Mouse (Mus musculus): ENCODE measurements around the gene Capns2. TPM values are rescaled to one million over a fixed set of nuclear protein-coding genes. Genes with fewer than 3 reads are reported as not detected.

The Capns2 gene
- polyA plus RNA-seq, 1 experiment = 0.18 TPM

DNA sequence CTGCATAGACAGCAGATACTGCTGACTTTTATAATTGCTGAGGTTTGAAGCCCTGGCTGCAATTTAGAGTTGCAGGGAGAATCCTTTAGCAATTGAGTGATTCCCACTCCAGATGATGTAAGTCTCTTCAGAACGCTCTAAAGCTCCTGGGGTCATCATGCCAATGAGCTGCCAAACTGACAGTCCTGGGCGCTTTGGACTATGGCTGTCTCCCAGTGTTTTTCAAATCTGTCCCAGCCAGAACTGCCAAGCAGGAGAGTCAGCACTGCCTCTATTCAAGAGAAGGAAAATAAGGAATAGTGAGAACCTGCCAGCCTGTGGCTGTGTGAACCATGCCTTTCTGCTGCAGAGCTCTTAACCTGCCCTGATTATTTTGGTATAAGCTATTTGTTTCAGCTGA is 1.8 kb downstream of the Capns2 start:
- peaks cover 15% of the 10 kb centered on the region for H3K9me3 ChIP-seq
- TF ChIP-seq FLI1 (IDR thresholded peaks at IDR 0.05; ENCODE audit: low read length) = no peak
- TF ChIP-seq GATA1 (IDR thresholded peaks at IDR 0.05; ENCODE audit: borderline replicate concordance, low read length) = no peak
- no peaks in the 10 kb centered on the region for H3K27me3 ChIP-seq (replicated peaks)

DNA sequence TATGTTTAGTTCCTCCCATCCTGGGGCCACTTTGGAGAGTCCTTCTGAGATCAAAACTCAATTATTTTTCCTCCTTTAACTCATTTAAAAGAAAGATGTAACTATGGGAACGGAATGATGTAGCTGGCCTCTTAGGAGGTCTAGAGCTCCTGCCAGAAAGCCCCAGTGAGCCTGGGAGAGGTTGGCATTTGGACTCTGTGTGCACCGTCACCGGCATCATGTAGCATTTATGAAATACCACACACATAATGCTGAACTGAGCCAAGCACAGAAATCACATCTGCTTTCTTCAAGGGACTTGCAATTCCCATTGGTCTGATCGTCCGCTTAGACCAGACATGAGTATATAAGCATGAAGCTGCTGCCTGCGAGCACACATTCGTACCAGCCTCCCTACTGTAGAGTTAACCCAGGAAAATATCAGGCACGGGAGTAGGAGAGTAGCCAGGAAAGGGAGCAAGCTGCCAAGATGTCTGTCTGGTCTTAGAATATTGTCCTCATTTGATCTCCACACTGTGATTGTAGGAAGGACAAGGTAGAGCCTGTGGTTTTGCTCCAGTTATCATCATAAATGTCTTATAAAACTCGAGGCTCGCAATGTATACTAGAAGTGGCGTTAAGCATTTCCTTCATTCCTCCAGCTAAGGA is 2.4 kb downstream of the Capns2 start:
- Histone ChIP-seq H3K9me3 (peaks cover 15% of the 10 kb centered on the region), H3K27me3 (replicated peaks) (no peaks in the 10 kb centered on the region)

More for the DNA sequence above, 1.8 kb downstream of the Capns2 start:
- no peaks in the 10 kb centered on the region for H3K36me3 ChIP-seq (replicated peaks; ENCODE audit: low read length)
- H3K4me3 ChIP-seq (replicated peaks) = no peak overlapping the region
- no peaks in the 10 kb centered on the region for H3K4me1 ChIP-seq

DNA sequence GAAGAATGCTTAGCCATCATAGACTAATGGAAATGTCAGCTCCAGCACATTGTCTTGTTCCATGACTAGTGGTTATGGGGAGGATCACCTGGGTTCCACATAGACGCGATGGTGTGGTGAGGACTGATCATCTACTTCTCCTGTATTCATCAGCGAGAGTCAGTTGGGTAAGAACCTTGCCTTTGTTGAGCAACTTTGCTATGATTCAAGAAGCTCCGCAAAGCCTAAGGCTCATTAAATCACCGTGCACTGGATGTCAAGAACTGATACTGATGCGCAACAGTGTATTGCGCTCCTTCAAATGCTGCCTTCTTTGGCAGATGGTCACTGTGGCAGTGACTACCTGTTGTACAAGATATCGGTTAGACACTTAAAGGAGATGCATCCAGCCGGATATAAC is 5.3 kb downstream of the Capns2 start:
- TF ChIP-seq GATA1 (IDR thresholded peaks at IDR 0.05; ENCODE audit: borderline replicate concordance, low read length) (no peak), FLI1 (IDR thresholded peaks at IDR 0.05; ENCODE audit: low read length) (no peak)
- H3K9me3 ChIP-seq = peaks cover 10% of the 10 kb centered on the region
- no peaks in the 10 kb centered on the region for H3K27me3 ChIP-seq (replicated peaks)
- H3K36me3 ChIP-seq (replicated peaks; ENCODE audit: low read length) = no peaks in the 10 kb centered on the region
- no peaks in the 10 kb centered on the region for H3K4me1 ChIP-seq
- no peak overlapping the region for H3K4me3 ChIP-seq (replicated peaks)

More for the DNA sequence above, 2.4 kb downstream of the Capns2 start:
- Histone ChIP-seq H3K4me1 (no peaks in the 10 kb centered on the region), H3K4me3 (replicated peaks) (no peak overlapping the region), H3K36me3 (replicated peaks; ENCODE audit: low read length) (no peaks in the 10 kb centered on the region)
- no peak for TF ChIP-seq GATA1 (IDR thresholded peaks at IDR 0.05; ENCODE audit: borderline replicate concordance, low read length)
- TF ChIP-seq FLI1 (IDR thresholded peaks at IDR 0.05; ENCODE audit: low read length) = no peak

DNA sequence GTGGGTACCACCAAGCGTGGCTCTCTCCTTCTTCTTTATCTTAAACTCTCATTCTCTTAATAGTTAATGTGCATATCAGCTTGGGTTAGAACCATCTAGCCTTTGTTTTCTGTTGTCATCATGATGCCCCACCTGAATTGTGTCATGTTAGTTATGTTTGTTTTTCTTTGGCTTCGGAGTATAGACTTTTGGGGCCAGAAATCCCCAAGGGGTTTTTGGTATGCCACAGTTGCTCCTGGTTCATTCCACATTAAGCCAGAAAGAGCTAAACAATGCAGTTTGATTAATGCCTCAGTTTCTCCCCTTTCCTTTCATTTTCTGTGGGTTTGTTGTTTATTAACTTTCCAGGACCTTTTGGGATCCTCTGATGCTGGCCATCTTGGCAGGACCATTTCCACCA is 7.2 kb downstream of the Capns2 start:
- H3K4me3 ChIP-seq (replicated peaks) = no peak overlapping the region
- no peak for TF ChIP-seq GATA1 (IDR thresholded peaks at IDR 0.05; ENCODE audit: borderline replicate concordance, low read length)
- no peaks in the 10 kb centered on the region for H3K4me1 ChIP-seq
- no peaks in the 10 kb centered on the region for H3K36me3 ChIP-seq (replicated peaks; ENCODE audit: low read length)
- H3K27me3 ChIP-seq (replicated peaks) = no peaks in the 10 kb centered on the region
- H3K9me3 ChIP-seq = peaks cover 3% of the 10 kb centered on the region; the same call in 1 of the 2 replicates

DNA sequence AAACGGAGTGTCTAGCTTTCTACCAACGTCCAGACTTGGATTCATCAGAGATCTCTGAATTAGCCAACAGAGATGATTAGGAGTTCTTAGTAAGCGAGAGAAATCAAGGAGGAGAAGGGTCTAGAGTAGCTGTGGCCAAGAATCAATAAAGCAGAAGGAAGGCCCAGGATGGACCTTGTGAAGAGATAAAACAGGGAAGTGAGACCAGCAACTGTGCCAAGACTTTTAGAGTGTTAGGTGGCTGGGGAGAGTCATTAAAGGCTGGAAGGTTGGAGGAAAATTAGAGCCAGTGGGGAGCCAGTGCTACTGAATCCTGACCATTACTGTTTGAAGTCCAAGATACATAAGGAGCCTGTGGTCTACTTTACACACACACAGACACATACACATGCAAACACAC is 10.3 kb downstream of the Capns2 start:
- H3K27me3 ChIP-seq (replicated peaks) = no peaks in the 10 kb centered on the region

DNA sequence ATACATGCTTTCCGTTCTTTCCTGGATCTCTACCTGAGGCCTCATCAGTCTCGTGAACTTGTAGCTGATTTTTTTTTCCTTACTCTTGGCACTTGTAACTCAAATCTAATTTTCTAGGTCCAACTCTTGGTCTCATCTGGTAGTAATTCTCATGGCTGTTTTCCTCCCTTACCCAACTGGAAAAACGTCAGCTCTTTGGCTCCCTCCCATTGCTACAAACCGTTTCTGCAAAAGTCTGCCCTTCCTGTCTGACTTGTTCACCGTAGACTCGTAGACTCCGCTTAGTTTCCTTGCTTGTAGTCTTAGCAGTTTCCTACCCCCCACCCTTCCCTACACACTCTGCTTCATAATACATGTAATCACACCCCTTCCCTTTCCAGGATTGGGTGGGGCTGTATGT is 12.2 kb downstream of the Capns2 start:
- Histone ChIP-seq H3K4me1 (no peaks in the 10 kb centered on the region), H3K9me3 (no peaks in the 10 kb centered on the region), H3K27me3 (replicated peaks) (no peaks in the 10 kb centered on the region), H3K4me3 (replicated peaks) (no peak overlapping the region), H3K36me3 (replicated peaks; ENCODE audit: low read length) (no peaks in the 10 kb centered on the region)
- no peak for TF ChIP-seq GATA1 (IDR thresholded peaks at IDR 0.05; ENCODE audit: borderline replicate concordance, low read length)
- no peak for TF ChIP-seq FLI1 (IDR thresholded peaks at IDR 0.05; ENCODE audit: low read length)

More for the DNA sequence above, 10.3 kb downstream of the Capns2 start:
- Histone ChIP-seq H3K9me3 (no peaks in the 10 kb centered on the region), H3K4me3 (replicated peaks) (no peak overlapping the region), H3K4me1 (no peaks in the 10 kb centered on the region), H3K36me3 (replicated peaks; ENCODE audit: low read length) (no peaks in the 10 kb centered on the region)
- no peak for TF ChIP-seq GATA1 (IDR thresholded peaks at IDR 0.05; ENCODE audit: borderline replicate concordance, low read length)
- TF ChIP-seq FLI1 (IDR thresholded peaks at IDR 0.05; ENCODE audit: low read length) = no peak

DNA sequence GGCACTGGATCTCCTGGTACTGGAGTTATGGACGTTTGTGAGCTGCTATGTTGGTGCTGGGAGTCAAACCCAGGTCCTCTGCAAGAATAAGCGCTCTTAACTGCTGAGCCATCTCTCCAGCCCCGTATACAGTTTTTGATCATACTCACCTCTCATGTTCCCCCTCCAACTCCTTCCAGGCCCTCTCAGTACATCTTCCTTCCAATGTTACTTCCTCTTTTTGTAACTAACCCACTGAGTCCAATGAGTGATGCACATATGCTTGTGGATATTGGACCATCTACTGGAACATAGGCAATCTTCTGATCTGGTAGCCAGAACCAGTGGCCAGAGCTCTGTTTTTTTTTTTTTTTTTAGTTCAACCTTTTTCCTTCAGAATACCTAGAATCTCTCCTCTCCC is 14.9 kb downstream of the Capns2 start:
- Histone ChIP-seq H3K4me1 (no peaks in the 10 kb centered on the region), H3K9me3 (no peaks in the 10 kb centered on the region), H3K4me3 (replicated peaks) (no peak overlapping the region), H3K27me3 (replicated peaks) (no peaks in the 10 kb centered on the region), H3K36me3 (replicated peaks; ENCODE audit: low read length) (no peaks in the 10 kb centered on the region)
- TF ChIP-seq FLI1 (IDR thresholded peaks at IDR 0.05; ENCODE audit: low read length) (no peak), GATA1 (IDR thresholded peaks at IDR 0.05; ENCODE audit: borderline replicate concordance, low read length) (no peak)

DNA sequence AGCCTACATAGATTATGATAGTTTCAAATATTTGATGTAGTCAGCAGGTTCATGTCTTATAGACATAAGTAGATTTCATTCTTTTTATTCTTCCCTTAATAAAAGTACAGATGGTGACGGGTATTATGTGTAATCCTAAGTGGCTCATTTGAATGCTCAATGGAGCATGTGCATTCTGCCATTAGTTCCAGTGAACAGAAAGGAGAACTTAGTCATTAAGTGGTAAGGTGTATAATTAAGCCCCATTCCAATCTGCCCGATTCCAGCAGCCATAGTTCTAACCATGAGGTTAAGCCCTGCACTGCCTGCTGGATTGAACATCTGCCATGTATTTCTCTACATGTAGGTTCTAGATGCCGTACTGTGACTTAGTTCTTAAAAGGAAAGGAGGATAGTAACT is 20.6 kb downstream of the Capns2 start:
- no peak overlapping the region for H3K4me3 ChIP-seq (replicated peaks)
- H3K4me1 ChIP-seq = no peaks in the 10 kb centered on the region
- no peaks in the 10 kb centered on the region for H3K36me3 ChIP-seq (replicated peaks; ENCODE audit: low read length)
- TF ChIP-seq FLI1 (IDR thresholded peaks at IDR 0.05; ENCODE audit: low read length) (no peak), GATA1 (IDR thresholded peaks at IDR 0.05; ENCODE audit: borderline replicate concordance, low read length) (no peak)
- H3K9me3 ChIP-seq = peaks cover 4% of the 10 kb centered on the region
- no peaks in the 10 kb centered on the region for H3K27me3 ChIP-seq (replicated peaks)

DNA sequence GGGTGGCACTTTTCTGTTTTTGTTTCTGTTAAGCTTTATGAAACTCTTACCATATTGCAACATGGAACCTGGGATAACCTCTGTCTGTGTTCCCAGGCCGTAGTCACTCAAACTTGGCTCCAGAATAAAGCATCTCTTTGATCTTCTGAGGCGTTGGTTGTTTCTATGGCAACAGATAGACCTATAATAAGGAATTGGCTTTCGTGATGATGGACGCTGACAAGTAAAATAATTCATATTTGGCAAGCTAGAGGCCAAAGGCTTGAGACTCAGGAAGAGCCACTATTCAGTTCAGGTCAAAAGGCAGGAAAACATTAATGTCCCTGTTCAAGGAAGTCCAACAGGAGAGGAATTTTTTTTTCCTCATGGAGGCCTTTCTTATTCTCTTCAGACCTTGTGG is 27.8 kb downstream of the Capns2 start:
- H3K36me3 ChIP-seq (replicated peaks; ENCODE audit: low read length) = no peaks in the 10 kb centered on the region
- no peaks in the 10 kb centered on the region for H3K4me1 ChIP-seq
- H3K9me3 ChIP-seq = no peaks in the 10 kb centered on the region
- TF ChIP-seq FLI1 (IDR thresholded peaks at IDR 0.05; ENCODE audit: low read length) (no peak), GATA1 (IDR thresholded peaks at IDR 0.05; ENCODE audit: borderline replicate concordance, low read length) (no peak)
- no peak overlapping the region for H3K4me3 ChIP-seq (replicated peaks)
- H3K27me3 ChIP-seq (replicated peaks) = no peaks in the 10 kb centered on the region

DNA sequence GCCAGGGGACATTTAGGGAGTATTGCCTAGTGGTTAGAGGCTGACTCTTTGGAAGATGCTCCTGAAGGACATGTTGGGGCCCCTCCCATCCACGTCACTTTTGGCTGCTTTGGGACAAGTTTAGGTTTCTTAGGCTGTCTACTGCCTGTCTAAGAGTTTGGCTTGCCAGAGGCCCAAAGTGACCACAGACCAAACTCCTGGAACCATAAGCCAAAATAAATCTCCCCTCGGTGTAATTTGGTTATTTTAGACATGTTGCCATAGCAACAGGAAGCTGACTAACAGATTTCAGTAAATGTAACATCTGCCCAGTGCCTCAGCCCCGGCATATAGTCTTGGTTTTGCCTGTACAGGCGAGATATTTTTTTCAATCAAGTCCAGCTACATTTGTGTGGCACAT is 36.8 kb downstream of the Capns2 start:
- no peak for TF ChIP-seq FLI1 (IDR thresholded peaks at IDR 0.05; ENCODE audit: low read length)
- no peak for TF ChIP-seq GATA1 (IDR thresholded peaks at IDR 0.05; ENCODE audit: borderline replicate concordance, low read length)
- Histone ChIP-seq H3K9me3 (no peaks in the 10 kb centered on the region), H3K36me3 (replicated peaks; ENCODE audit: low read length) (no peaks in the 10 kb centered on the region), H3K27me3 (replicated peaks) (no peaks in the 10 kb centered on the region), H3K4me3 (replicated peaks) (no peak overlapping the region), H3K4me1 (no peaks in the 10 kb centered on the region)

DNA sequence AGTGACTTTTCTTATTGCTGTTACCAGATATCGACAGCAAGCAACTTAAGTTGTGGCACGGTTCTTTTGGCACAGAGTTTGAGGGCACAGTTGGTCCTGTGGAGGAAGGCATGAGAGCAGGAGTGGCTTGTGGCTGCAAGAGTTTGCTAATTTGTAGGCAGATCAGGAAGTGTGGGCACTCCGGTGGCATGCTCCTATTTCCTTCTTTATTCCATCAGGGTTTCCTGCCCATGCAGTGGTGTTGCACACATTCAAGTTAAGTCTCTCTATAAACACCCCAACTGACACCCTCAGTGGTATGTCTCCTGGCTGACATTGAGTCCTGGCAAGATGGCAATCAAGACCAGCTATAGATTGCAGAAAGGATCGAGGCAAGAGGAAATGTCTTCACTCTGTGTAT is 47.9 kb downstream of the Capns2 start:
- Histone ChIP-seq H3K4me1 (no peaks in the 10 kb centered on the region), H3K4me3 (replicated peaks) (no peak overlapping the region), H3K36me3 (replicated peaks; ENCODE audit: low read length) (no peaks in the 10 kb centered on the region), H3K27me3 (replicated peaks) (no peaks in the 10 kb centered on the region), H3K9me3 (peaks cover 12% of the 10 kb centered on the region; the same call in 1 of the 2 replicates)
- TF ChIP-seq GATA1 (IDR thresholded peaks at IDR 0.05; ENCODE audit: borderline replicate concordance, low read length) = no peak
- no peak for TF ChIP-seq FLI1 (IDR thresholded peaks at IDR 0.05; ENCODE audit: low read length)

All from megakaryocyte, embryonic 14.5 days (primary cell).